ENCODE assay signal across 8 mouse cellular contexts in genomic region chr9:30448459-30448858, GRCm38 (mm10). TPM values are rescaled to one million over a fixed set of nuclear protein-coding genes. Genes with fewer than 3 reads are reported as not detected.
A peak's percentile ranks its signal among the peaks of the same experiment; 100 is the strongest.
DNase-seq lines count a peak whose midpoint lies in the region; ATAC-seq and TF ChIP-seq lines count a peak whose summit lies in the region.

No protein-coding gene starts in this region.

- H3K4me2 ChIP-seq in embryonic facial prominence, embryonic 11.5 days (ENCODE audit: low read depth, low read length): no peak overlapping the region
- no peak overlapping the region for H3K4me2 ChIP-seq in liver, embryonic 14.5 days (ENCODE audit: low read depth)
- no peak overlapping the region for H3K4me2 ChIP-seq in hindbrain, postnatal 0 days (ENCODE audit: low read depth, low read length)
- H3K4me2 ChIP-seq in neural tube, embryonic 13.5 days: no peak overlapping the region

- WGBS in embryonic facial prominence, embryonic 11.5 days: 43% methylated on average over 4 of the region's 4 CpGs
- WGBS in embryonic facial prominence, embryonic 10.5 days: 51% methylated on average over 4 of the region's 4 CpGs
- WGBS in liver, embryonic 14.5 days (ENCODE audit: insufficient replicate concordance): 47% methylated on average over 4 of the region's 4 CpGs
- WGBS in hindbrain, postnatal 0 days: 33% methylated on average over 4 of the region's 4 CpGs
- 35% methylated on average over 4 of the region's 4 CpGs for WGBS in neural tube, embryonic 13.5 days

- no peak overlapping the region for H3K4me3 ChIP-seq in embryonic facial prominence, embryonic 11.5 days (ENCODE audit: low read depth, low read length)
- H3K4me3 ChIP-seq in embryonic facial prominence, embryonic 10.5 days: no peak overlapping the region
- no peak overlapping the region for H3K4me3 ChIP-seq in liver, embryonic 14.5 days (ENCODE audit: insufficient read depth in 1 of 2, low read depth in 2 of 2, low read length in 2 of 2)
- H3K4me3 ChIP-seq in hindbrain, postnatal 0 days (ENCODE audit: low read length): no peak overlapping the region
- no peak overlapping the region for H3K4me3 ChIP-seq in neural tube, embryonic 13.5 days

- no peaks in the 10 kb centered on the region for H3K36me3 ChIP-seq in embryonic facial prominence, embryonic 11.5 days (replicated peaks; ENCODE audit: control insufficient read depth, insufficient read depth, low read depth, low read length)
- H3K36me3 ChIP-seq in embryonic facial prominence, embryonic 10.5 days (replicated peaks): peaks cover 85% of the 10 kb centered on the region
- H3K36me3 ChIP-seq in liver, embryonic 14.5 days (replicated peaks; ENCODE audit: control insufficient read depth, insufficient read depth, low read depth): no peaks in the 10 kb centered on the region
- H3K36me3 ChIP-seq in hindbrain, postnatal 0 days (ENCODE audit: insufficient read depth, low read length): peaks cover 52% of the 10 kb centered on the region
- peaks cover 70% of the 10 kb centered on the region for H3K36me3 ChIP-seq in neural tube, embryonic 13.5 days

- ATAC-seq in embryonic facial prominence, embryonic 11.5 days (replicated peaks; ENCODE audit: insufficient number of reproducible peaks, low FRiP score, low TSS enrichment, low read depth): no peak
- ATAC-seq in liver, embryonic 14.5 days (ENCODE audit: insufficient read depth): no peak
- peak; percentile 47 for ATAC-seq in hindbrain, postnatal 0 days
- ATAC-seq in neural tube, embryonic 13.5 days (ENCODE audit: low read depth): peak; percentile 40; the same call in 1 of the 2 replicates
- no peak for ATAC-seq in erythroid progenitor cell, adult 5-6 weeks (replicated peaks; ENCODE audit: low FRiP score, poor library complexity, severe bottlenecking)

- H3K9ac ChIP-seq in embryonic facial prominence, embryonic 11.5 days (replicated peaks; ENCODE audit: low read length): no peak overlapping the region
- no peak overlapping the region for H3K9ac ChIP-seq in liver, embryonic 14.5 days (replicated peaks)
- H3K9ac ChIP-seq in hindbrain, postnatal 0 days (replicated peaks; ENCODE audit: low read length): no peak overlapping the region
- H3K9ac ChIP-seq in neural tube, embryonic 13.5 days: no peak overlapping the region

- no peaks in the 10 kb centered on the region for H3K4me1 ChIP-seq in embryonic facial prominence, embryonic 11.5 days (ENCODE audit: control insufficient read depth, insufficient read depth, low read length)
- H3K4me1 ChIP-seq in embryonic facial prominence, embryonic 10.5 days: peaks cover 5% of the 10 kb centered on the region; the same call in 1 of the 2 replicates
- H3K4me1 ChIP-seq in liver, embryonic 14.5 days (replicated peaks; ENCODE audit: control insufficient read depth in 2 of 2, insufficient read depth in 2 of 2, low read length in 1 of 2): no peaks in the 10 kb centered on the region
- H3K4me1 ChIP-seq in hindbrain, postnatal 0 days (ENCODE audit: insufficient read depth, low read length): no peaks in the 10 kb centered on the region
- H3K4me1 ChIP-seq in neural tube, embryonic 13.5 days (replicated peaks): peaks cover 27% of the 10 kb centered on the region

- peak; percentile 61 for DNase-seq in embryonic facial prominence, embryonic 11.5 days (ENCODE audit: low spot score)
- no peak for DNase-seq in embryonic facial prominence, embryonic 10.5 days (ENCODE audit: low spot score)
- no peak for DNase-seq in liver, embryonic 14.5 days (ENCODE audit: low read depth in 3 of 3, low spot score in 3 of 3)
- no peak for DNase-seq in liver
- DNase-seq in brain, embryonic 14.5 days (ENCODE audit: low read depth): peak; percentile 84
- peak; percentile 81 for DNase-seq in hindbrain, postnatal 0 days (ENCODE audit: low spot score)

- H3K9me3 ChIP-seq in embryonic facial prominence, embryonic 11.5 days (replicated peaks; ENCODE audit: control insufficient read depth, low read length): no peaks in the 10 kb centered on the region
- no peaks in the 10 kb centered on the region for H3K9me3 ChIP-seq in embryonic facial prominence, embryonic 10.5 days
- H3K9me3 ChIP-seq in liver, embryonic 14.5 days (ENCODE audit: control insufficient read depth, low read length): no peaks in the 10 kb centered on the region
- no peaks in the 10 kb centered on the region for H3K9me3 ChIP-seq in hindbrain, postnatal 0 days (ENCODE audit: low read length)
- H3K9me3 ChIP-seq in neural tube, embryonic 13.5 days: no peaks in the 10 kb centered on the region

- no peak for TF ChIP-seq POLR2A in brain, embryonic 14.5 days (IDR thresholded peaks at IDR 0.05; ENCODE audit: borderline replicate concordance, extremely low read depth, insufficient read depth, insufficient read length, poor library complexity, severe bottlenecking)

- TF ChIP-seq EP300 in liver, embryonic 14.5 days (IDR thresholded peaks at IDR 0.05; ENCODE audit: low read depth): no peak

- H3K27ac ChIP-seq in embryonic facial prominence, embryonic 11.5 days (replicated peaks; ENCODE audit: low read depth, low read length): no peak overlapping the region
- no peak overlapping the region for H3K27ac ChIP-seq in embryonic facial prominence, embryonic 10.5 days (replicated peaks)
- H3K27ac ChIP-seq in liver, embryonic 14.5 days: no peak overlapping the region
- no peak overlapping the region for H3K27ac ChIP-seq in hindbrain, postnatal 0 days
- H3K27ac ChIP-seq in neural tube, embryonic 13.5 days (replicated peaks): no peak overlapping the region

- peak; percentile 2; the same call in 1 of the 2 replicates for TF ChIP-seq CTCF in liver, embryonic 14.5 days (IDR thresholded peaks at IDR 0.05; ENCODE audit: low read depth)
- 0 out of 2 replicates have a peak, but pooled peaks have one; percentile 24 for TF ChIP-seq CTCF in brain, embryonic 14.5 days (IDR thresholded peaks at IDR 0.05; ENCODE audit: borderline replicate concordance, extremely low read depth, insufficient read depth, insufficient read length)
- peak; percentile 67 for TF ChIP-seq CTCF in hindbrain, postnatal 0 days (IDR thresholded peaks at IDR 0.05; ENCODE audit: low read depth)

- H3K27me3 ChIP-seq in embryonic facial prominence, embryonic 11.5 days (ENCODE audit: control insufficient read depth, insufficient read depth, low read length): no peaks in the 10 kb centered on the region
- no peaks in the 10 kb centered on the region for H3K27me3 ChIP-seq in embryonic facial prominence, embryonic 10.5 days (replicated peaks; ENCODE audit: low read depth, poor library complexity, severe bottlenecking)
- H3K27me3 ChIP-seq in liver, embryonic 14.5 days (ENCODE audit: control insufficient read depth, insufficient read depth, low read length): no peaks in the 10 kb centered on the region
- no peaks in the 10 kb centered on the region for H3K27me3 ChIP-seq in hindbrain, postnatal 0 days (ENCODE audit: insufficient read depth, low read length)
- H3K27me3 ChIP-seq in neural tube, embryonic 13.5 days: no peaks in the 10 kb centered on the region

RNA-seq across cellular contexts. Expression of gene Snx19, which starts 21.6 kb away (rescaled TPM):
- 22.6 and 22.8 TPM in 2 replicates for polyA plus RNA-seq in embryonic facial prominence, embryonic 11.5 days (2014; fragmentation: Nextera tagmentation; extraction: Ambion mirVana)
- polyA plus RNA-seq in embryonic facial prominence, embryonic 10.5 days (2016; fragmentation: Nextera tagmentation; extraction: Ambion mirVana): 21.0 and 22.6 TPM in 2 replicates
- 2.7 and 3.2 TPM in 2 replicates for polyA plus RNA-seq in liver, embryonic 14.5 days (2012; rRNA removed)
- polyA plus RNA-seq in liver, embryonic 14.5 days (2014; fragmentation: Nextera tagmentation; extraction: Ambion mirVana): 4.4 and 5.3 TPM in 2 replicates
- polyA plus RNA-seq in brain, embryonic 14.5 days (2012; rRNA removed): 18.9 and 24.2 TPM in 2 replicates
- total RNA-seq in hindbrain, postnatal 0 days (2014; rRNA removed): 28.6 and 30.8 TPM in 2 replicates
- polyA plus RNA-seq in hindbrain, postnatal 0 days (2015; fragmentation: Nextera tagmentation; extraction: Ambion mirVana): 18.1 and 18.4 TPM in 2 replicates
- 21.5 and 23.4 TPM in 2 replicates for polyA plus RNA-seq in neural tube, embryonic 13.5 days (2015; fragmentation: Nextera tagmentation; extraction: Ambion mirVana)
- 2.5 and 4.6 TPM in 2 replicates for total RNA-seq in erythroid progenitor cell, adult 5-6 weeks (2015; ENCODE audit: low replicate concordance)
- total RNA-seq in erythroid progenitor cell, adult 5-6 weeks (2017; ENCODE audit: low replicate concordance): 2.8 and 6.5 TPM in 2 replicates

Comparison
In these comparisons a context has a peak if more than half of its experiments do, and no peak if none do; other contexts are left out.
1. DNase-seq: peak in embryonic facial prominence, embryonic 11.5 days (single experiment), brain, embryonic 14.5 days (single experiment) and hindbrain, postnatal 0 days (single experiment); none in embryonic facial prominence, embryonic 10.5 days (single experiment), liver, embryonic 14.5 days (0 of 3) and liver (single experiment).
2. ATAC-seq: peak in hindbrain, postnatal 0 days (single experiment) and neural tube, embryonic 13.5 days (single experiment); none in embryonic facial prominence, embryonic 11.5 days (single experiment), liver, embryonic 14.5 days (single experiment) and erythroid progenitor cell, adult 5-6 weeks (single experiment).
3. CTCF ChIP-seq: peak in every context shown above with its lines; median percentile 67 in hindbrain, postnatal 0 days; 24 in brain, embryonic 14.5 days; 2 in liver, embryonic 14.5 days.